Mouse (Mus musculus): ENCODE data around the gene Crispld2. TPM values are rescaled to one million over a fixed set of nuclear protein-coding genes. Genes with fewer than 3 reads are reported as not detected.

The Crispld2 gene
- total and polyA plus RNA-seq, 3 experiments, result 1.7 to 2.2 TPM; not detected in 1

DNA sequence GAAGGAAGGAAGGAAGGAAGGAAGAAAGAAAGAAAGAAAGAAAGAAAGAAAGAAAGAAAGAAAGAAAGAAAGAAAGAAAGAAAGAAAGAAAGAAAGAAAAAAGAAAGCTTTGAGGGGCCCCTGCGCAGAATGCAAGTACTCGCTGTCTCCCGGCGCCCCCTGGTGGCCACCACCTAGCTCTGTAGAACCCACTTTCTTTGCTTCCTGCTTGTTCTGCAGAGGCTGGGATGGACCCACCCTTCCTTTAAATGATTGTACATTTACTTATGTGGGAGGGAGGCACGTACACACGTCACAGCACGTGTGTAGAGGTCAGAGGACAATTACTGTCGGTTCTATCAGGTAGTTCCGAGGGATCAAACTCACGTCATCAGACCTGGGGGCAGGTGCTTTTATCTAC, 85.8 kb downstream of the Crispld2 start:
- H3K27me3 ChIP-seq (ENCODE audit: control insufficient read depth in 1 of 2, insufficient read depth in 2 of 2, low read length in 2 of 2), result no peaks in the 10 kb centered on the region
- no peaks in the 10 kb centered on the region for H3K79me2 ChIP-seq (ENCODE audit: control insufficient read depth, insufficient read depth, low read length, poor library complexity)
- H3K36me3 ChIP-seq (ENCODE audit: control insufficient read depth in 1 of 2, insufficient read depth in 2 of 2, low read length in 2 of 2), result no peaks in the 10 kb centered on the region
- DNase-seq (ENCODE audit: low read depth, low spot score), result peak; percentile 86
- H3K27ac ChIP-seq (ENCODE audit: control insufficient read depth, low read depth, low read length), result no peak overlapping the region
- no peak overlapping the region for H3K4me3 ChIP-seq (ENCODE audit: control insufficient read depth in 1 of 2, insufficient read depth in 1 of 2, low read depth in 2 of 2, low read length in 2 of 2)
- no peaks in the 10 kb centered on the region for H3K9me3 ChIP-seq (replicated peaks; ENCODE audit: insufficient read depth, low read length)
- no peaks in the 10 kb centered on the region for H3K4me1 ChIP-seq (ENCODE audit: control insufficient read depth in 1 of 2, insufficient read depth in 2 of 2, low read length in 2 of 2)
- H3K9ac ChIP-seq (ENCODE audit: control insufficient read depth, low read depth, low read length, poor library complexity, severe bottlenecking), result 0 out of 2 replicates have a peak overlapping the region, but pooled peaks have one; percentile 0
- TF ChIP-seq UBTF (IDR thresholded peaks at IDR 0.05; ENCODE audit: borderline replicate concordance, insufficient read depth, low read depth, low read length) (no peak), MEF2A (IDR thresholded peaks at IDR 0.05; ENCODE audit: extremely low read depth, insufficient replicate concordance, low read depth, low read length, poor library complexity, severe bottlenecking) (no peak), ZC3H11A (IDR thresholded peaks at IDR 0.05; ENCODE audit: low read depth, low read length) (peak; percentile 79), CTCF (IDR thresholded peaks at IDR 0.05 in 2 of 3, conservative IDR thresholded peaks at IDR 0.05 in 1 of 3; ENCODE audit: control insufficient read depth in 1 of 3, insufficient read depth in 1 of 3, low read depth in 2 of 3, low read length in 3 of 3, poor library complexity in 1 of 3, severe bottlenecking in 1 of 3) (peak; percentile 56 to 97 (median 78)), SMC3 (IDR thresholded peaks at IDR 0.05; ENCODE audit: low read depth, low read length) (peak; percentile 88), MYB (IDR thresholded peaks at IDR 0.05; ENCODE audit: low read depth, low read length) (no peak), RAD21 (IDR thresholded peaks at IDR 0.05; ENCODE audit: low read depth, low read length) (peak; percentile 75), NELFE (IDR thresholded peaks at IDR 0.05; ENCODE audit: low read depth, low read length) (no peak), POLR2AphosphoS5 (IDR thresholded peaks at IDR 0.05; ENCODE audit: borderline replicate concordance, low read depth, low read length) (no peak), ELF1 (IDR thresholded peaks at IDR 0.05; ENCODE audit: low read depth, low read length) (peak; percentile 44), ETS1 (IDR thresholded peaks at IDR 0.05; ENCODE audit: low read depth, low read length) (no peak)

- Histone ChIP-seq H3K9me3 (replicated peaks; ENCODE audit: insufficient read depth, low read length) (no peaks in the 10 kb centered on the region), H3K27me3 (ENCODE audit: control insufficient read depth in 1 of 2, insufficient read depth in 2 of 2, low read length in 2 of 2) (no peaks in the 10 kb centered on the region), H3K4me1 (ENCODE audit: control insufficient read depth in 1 of 2, insufficient read depth in 2 of 2, low read length in 2 of 2) (no peaks in the 10 kb centered on the region), H3K4me3 (ENCODE audit: control insufficient read depth in 1 of 2, insufficient read depth in 1 of 2, low read depth in 2 of 2, low read length in 2 of 2) (no peak overlapping the region), H3K27ac (ENCODE audit: control insufficient read depth, low read depth, low read length) (no peak overlapping the region), H3K36me3 (ENCODE audit: control insufficient read depth in 1 of 2, insufficient read depth in 2 of 2, low read length in 2 of 2) (no peaks in the 10 kb centered on the region), H3K9ac (ENCODE audit: control insufficient read depth, low read depth, low read length, poor library complexity, severe bottlenecking) (no peak overlapping the region), H3K79me2 (ENCODE audit: control insufficient read depth, insufficient read depth, low read length, poor library complexity) (no peaks in the 10 kb centered on the region)
- DNase-seq (ENCODE audit: low read depth, low spot score), result no peak
- no peak for TF ChIP-seq UBTF (IDR thresholded peaks at IDR 0.05; ENCODE audit: borderline replicate concordance, insufficient read depth, low read depth, low read length)
- no peak for TF ChIP-seq MAX (IDR thresholded peaks at IDR 0.05; ENCODE audit: low read length)
- no peak for TF ChIP-seq E2F4 (IDR thresholded peaks at IDR 0.05; ENCODE audit: borderline replicate concordance, low read depth, low read length)
- no peak for TF ChIP-seq EP300 (IDR thresholded peaks at IDR 0.05; ENCODE audit: low read depth in 1 of 2, low read length in 2 of 2)
- TF ChIP-seq KAT2A (conservative IDR thresholded peaks at IDR 0.05; ENCODE audit: low read depth, low read length), result no peak
- TF ChIP-seq CTCF (IDR thresholded peaks at IDR 0.05 in 2 of 3, conservative IDR thresholded peaks at IDR 0.05 in 1 of 3; ENCODE audit: control insufficient read depth in 1 of 3, insufficient read depth in 1 of 3, low read depth in 2 of 3, low read length in 3 of 3, poor library complexity in 1 of 3, severe bottlenecking in 1 of 3), result no peak
- TF ChIP-seq ZC3H11A (IDR thresholded peaks at IDR 0.05; ENCODE audit: low read depth, low read length), result no peak
- no peak for TF ChIP-seq MEF2A (IDR thresholded peaks at IDR 0.05; ENCODE audit: extremely low read depth, insufficient replicate concordance, low read depth, low read length, poor library complexity, severe bottlenecking)
- TF ChIP-seq NRF1 (IDR thresholded peaks at IDR 0.05; ENCODE audit: insufficient read depth, low read depth, low read length, poor library complexity, severe bottlenecking), result no peak
- TF ChIP-seq SMC3 (IDR thresholded peaks at IDR 0.05; ENCODE audit: low read depth, low read length), result no peak
- no peak for TF ChIP-seq TCF12 (IDR thresholded peaks at IDR 0.05; ENCODE audit: low read depth, low read length)
- no peak for TF ChIP-seq BHLHE40 (IDR thresholded peaks at IDR 0.05; ENCODE audit: borderline replicate concordance, low read depth, low read length)
- no peak for TF ChIP-seq SIN3A (IDR thresholded peaks at IDR 0.05; ENCODE audit: low read length)
- TF ChIP-seq HCFC1 (IDR thresholded peaks at IDR 0.05; ENCODE audit: low read depth, low read length), result no peak
- no peak for TF ChIP-seq MYC (IDR thresholded peaks at IDR 0.05; ENCODE audit: low read depth, low read length)
- no peak for TF ChIP-seq GATA1 (IDR thresholded peaks at IDR 0.05; ENCODE audit: low read depth, low read length)
- no peak for TF ChIP-seq MXI1 (IDR thresholded peaks at IDR 0.05; ENCODE audit: low read depth, low read length)
Observed at GRCm38 (mm10) chr8:120079361-120079760, 87.1 kb downstream of the Crispld2 start.

All from MEL (cell line).